Comparison of ENCODE assay signal across 8 mouse cellular contexts in genomic region chr10:111011226-111011765, GRCm38 (mm10). TPM values are rescaled to one million over a fixed set of nuclear protein-coding genes. Genes with fewer than 3 reads are reported as not detected.
A peak's percentile ranks its signal among the peaks of the same experiment; 100 is the strongest.
DNase-seq lines count a peak whose midpoint lies in the region; ATAC-seq and TF ChIP-seq lines count a peak whose summit lies in the region.

No protein-coding gene starts in this region.

- 5% methylated on average over 14 of the region's 14 CpGs for WGBS in limb, embryonic 10.5 days

- H3K9me3 ChIP-seq in limb, embryonic 10.5 days (replicated peaks) = no peaks in the 10 kb centered on the region

- H3K36me3 ChIP-seq in testis, adult 2 months (ENCODE audit: control insufficient read depth, insufficient read depth, low read length) = no peaks in the 10 kb centered on the region
- no peaks in the 10 kb centered on the region for H3K36me3 ChIP-seq in limb, embryonic 10.5 days
- H3K36me3 ChIP-seq in splenic B cell, adult 2 months (ENCODE audit: control insufficient read depth, insufficient read depth, low read length, poor library complexity, severe bottlenecking) = no peaks in the 10 kb centered on the region

- H3K27me3 ChIP-seq in testis, adult 2 months (ENCODE audit: control insufficient read depth, insufficient read depth, low read length) = no peaks in the 10 kb centered on the region
- no peaks in the 10 kb centered on the region for H3K27me3 ChIP-seq in limb, embryonic 10.5 days (ENCODE audit: low read depth, poor library complexity, severe bottlenecking)
- no peaks in the 10 kb centered on the region for H3K27me3 ChIP-seq in splenic B cell, adult 2 months (ENCODE audit: control insufficient read depth, insufficient read depth, low read length, poor library complexity, severe bottlenecking)

- peaks cover 2% of the 10 kb centered on the region for H3K4me1 ChIP-seq in testis, adult 2 months (ENCODE audit: control insufficient read depth, insufficient read depth, low read length)
- 0 out of 2 replicates have a peak, but pooled peaks cover 5% of the 10 kb centered on the region for H3K4me1 ChIP-seq in limb, embryonic 10.5 days

- ATAC-seq in CD4-positive, CD25-positive, alpha-beta regulatory T cell, adult 4 months = no peak

- TF ChIP-seq POLR2A in testis, adult 2 months (IDR thresholded peaks at IDR 0.05; ENCODE audit: control insufficient read depth, low read depth, low read length) = no peak

- no peak for TF ChIP-seq CTCF in testis, adult 2 months (IDR thresholded peaks at IDR 0.05; ENCODE audit: control insufficient read depth, insufficient read depth, insufficient replicate concordance, low read depth, low read length)

- H3K4me3 ChIP-seq in testis, adult 2 months (ENCODE audit: control insufficient read depth, low read depth, low read length) = peak overlapping the region; percentile 22; the same call in 1 of the 2 replicates
- H3K4me3 ChIP-seq in limb, embryonic 10.5 days = peak overlapping the region; percentile 96

- no peak overlapping the region for H3K27ac ChIP-seq in testis, adult 2 months (ENCODE audit: control insufficient read depth, insufficient read depth, low read depth, low read length)
- H3K27ac ChIP-seq in limb, embryonic 10.5 days = peak overlapping the region; percentile 100

- peak; percentile 32 for DNase-seq in CD4-positive, CD25-positive, alpha-beta regulatory T cell, adult 2 months (ENCODE audit: low read depth, low spot score)
- no peak for DNase-seq in testis, postnatal 14 days (ENCODE audit: low spot score)
- no peak for DNase-seq in limb, embryonic 10.5 days (ENCODE audit: low spot score)
- peak; percentile 18 for DNase-seq in splenic B cell, adult 2 months (ENCODE audit: low read depth, low spot score)
- DNase-seq in MN1 (ENCODE audit: low spot score) = no peak
- DNase-seq in ovary, postnatal 36 days (ENCODE audit: low spot score) = no peak

RNA-seq across cellular contexts. Expression of gene Zdhhc17, which starts 1.4 kb away (rescaled TPM):
- polyA plus RNA-seq in CD4-positive, CD25-positive, alpha-beta regulatory T cell, adult 4 months (2017; shearing (Covaris generic)) = 10 to 100 TPM; 19.7 to 22.7 TPM
- polyA plus RNA-seq in testis, adult 2 months (2012; rRNA removed) = 10.1 and 10.4 TPM in 2 replicates
- polyA plus RNA-seq in limb, embryonic 10.5 days (2016; fragmentation: Nextera tagmentation; extraction: Ambion mirVana) = 21.9 and 26.4 TPM in 2 replicates

Comparison
In these comparisons a context has a peak if more than half of its experiments do, and no peak if none do; other contexts are left out.
1. DNase-seq: peak in CD4-positive, CD25-positive, alpha-beta regulatory T cell, adult 2 months (single experiment) and splenic B cell, adult 2 months (single experiment); none in testis, postnatal 14 days (single experiment), limb, embryonic 10.5 days (single experiment), MN1 (single experiment) and ovary, postnatal 36 days (single experiment).